Mouse (Mus musculus): ENCODE data around the gene E130218I03Rik.

E130218I03Rik gene

GRCm38 (mm10) chr4:134286226-134287167, 43.0 kb downstream of the E130218I03Rik start:
- in situ Hi-C loops (cut with MboI, MseI): no loop called here

- in situ Hi-C loops (cut with MboI, MseI): no loop called here
Observed at GRCm38 (mm10) chr4:134287168-134287564, 43.7 kb downstream of the E130218I03Rik start.

- in situ Hi-C loops (cut with MboI, MseI): no loop called here
Observed at GRCm38 (mm10) chr4:134287575-134288025, 44.1 kb downstream of the E130218I03Rik start, which contains the start of gene Pdik1l. Gene Pdik1l, minus strand, starts transcription at chr4:134287895.

GRCm38 (mm10) chr4:134288397-134289256, 45.2 kb downstream of the E130218I03Rik start:
- in situ Hi-C loops (cut with MboI, MseI): no loop called here

GRCm38 (mm10) chr4:134292067-134292466, 48.6 kb downstream of the E130218I03Rik start:
- in situ Hi-C loops (cut with MboI, MseI): loop anchor here (5.0 kb wide), 2 partner anchors 45 to 105 kb away; partner anchors contain the start of genes Cep85, Gm30191 and Zfp593

- in situ Hi-C loops (cut with MboI, MseI): loop anchor here (5.0 kb wide), 2 partner anchors 46 to 106 kb away; partner anchors contain the start of genes Cep85, Gm30191 and Zfp593
Observed at GRCm38 (mm10) chr4:134293061-134293691, 49.7 kb downstream of the E130218I03Rik start.

GRCm38 (mm10) chr4:134293692-134294163, 50.3 kb downstream of the E130218I03Rik start:
- in situ Hi-C loops (cut with MboI, MseI): loop anchor here (5.0 kb wide), 2 partner anchors 46 to 106 kb away; partner anchors contain the start of genes Cep85, Gm30191 and Zfp593

Measured in T-helper 1 cell (primary cell).